Mouse (Mus musculus): ENCODE measurements around the gene Rtn4r.

DNA sequence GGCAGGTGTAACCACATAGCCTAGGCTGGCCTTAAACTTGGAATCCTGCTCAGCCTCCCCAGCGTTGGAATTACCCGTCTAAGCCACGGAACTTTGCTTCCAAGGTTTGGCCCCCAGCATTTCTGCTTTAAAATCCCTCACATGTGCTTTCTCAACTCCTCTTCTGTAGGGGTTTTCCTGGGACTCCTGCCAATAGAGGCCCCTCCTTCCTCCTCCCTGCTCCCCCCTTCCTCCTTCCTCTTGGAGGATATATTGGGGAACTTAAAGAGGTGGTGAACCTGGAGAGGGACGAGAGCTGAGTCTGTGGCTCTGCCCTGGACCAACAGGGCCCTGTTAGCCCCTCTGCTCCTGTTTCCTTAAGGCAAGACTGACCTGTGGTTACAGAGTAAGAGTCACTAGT is 2.8 kb downstream of the Rtn4r start:
- no peak for TF ChIP-seq POLR2A (IDR thresholded peaks at IDR 0.05; ENCODE audit: low read depth, low read length)
- no peak for TF ChIP-seq CTCF (conservative IDR thresholded peaks at IDR 0.05; ENCODE audit: insufficient read depth, insufficient read length, low read depth, low read length)

Measured in kidney, adult 2 months (tissue).